ENCODE assay signal across 11 mouse cellular contexts in genomic region chr5:21724427-21724826, GRCm38 (mm10). TPM values are rescaled to one million over a fixed set of nuclear protein-coding genes. Genes with fewer than 3 reads are reported as not detected.
A peak's percentile ranks its signal among the peaks of the same experiment; 100 is the strongest.
DNase-seq lines count a peak whose midpoint lies in the region; ATAC-seq lines count a peak whose summit lies in the region.
"Had no signal": no experiment of that assay in that cellular context is flagged by ENCODE, and none has a peak within 500 bp of the region (broad histone marks: within the 10 kb centered on the region; RNA-seq: fewer than 3 reads in every experiment).

No protein-coding gene starts in this region.

- peak; percentile 57; the same call in 1 of the 2 replicates for ATAC-seq in forebrain, embryonic 13.5 days
- no peak for ATAC-seq in limb, embryonic 13.5 days (ENCODE audit: low FRiP score, low read depth)
- ATAC-seq in stomach, embryonic 15.5 days (ENCODE audit: insufficient read depth, low FRiP score, low read depth) = no peak
- no peak for ATAC-seq in activated CD4-positive, CD25-positive, alpha-beta regulatory T cell, adult 4 months
- ATAC-seq: lung, postnatal 0 days had no signal

- DNase-seq in retina, postnatal 1 day = peak; percentile 37
- no peak for DNase-seq in retina, embryonic 14.5 days (ENCODE audit: low spot score)
- no peak for DNase-seq in gastrocnemius, postnatal 10 days
- DNase-seq in cerebellum, postnatal 10 days = no peak
- DNase-seq: adrenal gland, postnatal 10 days had no signal

- no peak overlapping the region for H3K9ac ChIP-seq in forebrain, embryonic 13.5 days
- H3K9ac ChIP-seq in limb, embryonic 13.5 days = no peak overlapping the region
- no peak overlapping the region for H3K9ac ChIP-seq in stomach, embryonic 15.5 days
- H3K9ac ChIP-seq: kidney, embryonic 15.5 days had no signal

- 0 out of 2 replicates have a peak overlapping the region, but pooled peaks have one; percentile 3 for H3K4me2 ChIP-seq in forebrain, embryonic 13.5 days
- H3K4me2 ChIP-seq in limb, embryonic 13.5 days (replicated peaks) = no peak overlapping the region
- H3K4me2 ChIP-seq in stomach, embryonic 15.5 days = no peak overlapping the region
- H3K4me2 ChIP-seq: kidney, embryonic 15.5 days had no signal

- H3K36me3 ChIP-seq in forebrain, embryonic 13.5 days (ENCODE audit: poor library complexity, severe bottlenecking) = no peaks in the 10 kb centered on the region
- no peaks in the 10 kb centered on the region for H3K36me3 ChIP-seq in limb, embryonic 13.5 days
- H3K36me3 ChIP-seq in stomach, embryonic 15.5 days = no peaks in the 10 kb centered on the region
- H3K36me3 ChIP-seq: kidney, embryonic 15.5 days had no signal

- no peaks in the 10 kb centered on the region for H3K27me3 ChIP-seq in forebrain, embryonic 13.5 days
- H3K27me3 ChIP-seq in limb, embryonic 13.5 days = no peaks in the 10 kb centered on the region
- H3K27me3 ChIP-seq in stomach, embryonic 15.5 days (replicated peaks) = no peaks in the 10 kb centered on the region
- H3K27me3 ChIP-seq: kidney, embryonic 15.5 days had no signal

- peaks cover 27% of the 10 kb centered on the region for H3K4me1 ChIP-seq in forebrain, embryonic 13.5 days
- peaks cover 17% of the 10 kb centered on the region; the same call in 1 of the 2 replicates for H3K4me1 ChIP-seq in limb, embryonic 13.5 days
- no peaks in the 10 kb centered on the region for H3K4me1 ChIP-seq in stomach, embryonic 15.5 days
- H3K4me1 ChIP-seq: kidney, embryonic 15.5 days had no signal

- H3K4me3 ChIP-seq in forebrain, embryonic 13.5 days = no peak overlapping the region
- H3K4me3 ChIP-seq in limb, embryonic 13.5 days = no peak overlapping the region
- H3K4me3 ChIP-seq in stomach, embryonic 15.5 days (replicated peaks) = no peak overlapping the region
- H3K4me3 ChIP-seq: kidney, embryonic 15.5 days had no signal

- H3K27ac ChIP-seq in forebrain, embryonic 13.5 days = peak overlapping the region; percentile 87
- peak overlapping the region; percentile 73; the same call in 1 of the 2 replicates for H3K27ac ChIP-seq in limb, embryonic 13.5 days
- peak overlapping the region; percentile 45; the same call in 1 of the 2 replicates for H3K27ac ChIP-seq in stomach, embryonic 15.5 days
- H3K27ac ChIP-seq: kidney, embryonic 15.5 days had no signal

- no peaks in the 10 kb centered on the region for H3K9me3 ChIP-seq in forebrain, embryonic 13.5 days (replicated peaks)
- no peaks in the 10 kb centered on the region for H3K9me3 ChIP-seq in limb, embryonic 13.5 days
- H3K9me3 ChIP-seq in stomach, embryonic 15.5 days = no peaks in the 10 kb centered on the region
- H3K9me3 ChIP-seq: kidney, embryonic 15.5 days had no signal

- 6% methylated on average over 1 of the region's 1 CpGs for WGBS in forebrain, embryonic 13.5 days
- 55% methylated on average over 1 of the region's 1 CpGs for WGBS in limb, embryonic 13.5 days
- WGBS in stomach, embryonic 15.5 days = 53% methylated on average over 1 of the region's 1 CpGs

RNA-seq across cellular contexts. Expression of gene Pmpcb, which starts 12.5 kb away (rescaled TPM):
- 96.4 and 99.8 TPM in 2 replicates for polyA plus RNA-seq in forebrain, embryonic 13.5 days (2015; fragmentation: Nextera tagmentation; extraction: Ambion mirVana)
- polyA plus RNA-seq in limb, embryonic 13.5 days (2015; fragmentation: Nextera tagmentation; extraction: Ambion mirVana) = 91.5 and 94.9 TPM in 2 replicates
- 75.9 and 78.2 TPM in 2 replicates for polyA plus RNA-seq in stomach, embryonic 15.5 days (2015; fragmentation: Nextera tagmentation; extraction: Ambion mirVana)
- total RNA-seq in gastrocnemius, postnatal 10 days (2021) = 100 to 1,000 TPM; 131 to 143 TPM
- polyA plus RNA-seq in activated CD4-positive, CD25-positive, alpha-beta regulatory T cell, adult 4 months (2017; shearing (Covaris generic)) = 10 to 100 TPM; 69.6 to 84.4 TPM

RNA-seq across cellular contexts. Expression of gene Napepld, which starts 23.2 kb away (rescaled TPM):
- 7.1 and 7.3 TPM in 2 replicates for polyA plus RNA-seq in forebrain, embryonic 13.5 days (2015; fragmentation: Nextera tagmentation; extraction: Ambion mirVana)
- 2.1 and 2.5 TPM in 2 replicates for polyA plus RNA-seq in limb, embryonic 13.5 days (2015; fragmentation: Nextera tagmentation; extraction: Ambion mirVana)
- 2.6 and 3.3 TPM in 2 replicates for polyA plus RNA-seq in stomach, embryonic 15.5 days (2015; fragmentation: Nextera tagmentation; extraction: Ambion mirVana)
- total RNA-seq in gastrocnemius, postnatal 10 days (2021) = 1 to 10 TPM; 6.3 to 6.5 TPM
- polyA plus RNA-seq in activated CD4-positive, CD25-positive, alpha-beta regulatory T cell, adult 4 months (2017; shearing (Covaris generic)) = 1 to 10 TPM; 2.4 to 4.3 TPM
